Mouse (Mus musculus) yolk sac, embryonic 10.5 days (tissue): ENCODE results near the gene Pdxdc1.
"Not testable (repeated sequence)": the region's sequence is repeated elsewhere in the genome, so short reads cannot be mapped to it uniquely, and the experiment has no call there.

ENCODE experiments used
- DNase-seq: peaks from one replicate; pipeline ENCODE4 v3.0.0-alpha.2; 2017; ENCODE audit warnings: low spot score

The Pdxdc1 gene

GRCm38 (mm10) chr16:13902888-13903483 is at the start of gene Pdxdc1, which contains the start of gene Mpv17l:
Gene Pdxdc1 (minus strand): TSS chr16:13903131.
Gene Mpv17l (plus strand): TSS chr16:13903161.
- peak; percentile 98 for DNase-seq

GRCm38 (mm10) chr16:13951245-13951644 is 48.3 kb upstream of the Pdxdc1 start:
- no peak for DNase-seq

GRCm38 (mm10) chr16:13946306-13946705 is 43.4 kb upstream of the Pdxdc1 start:
- no peak for DNase-seq

DNA sequence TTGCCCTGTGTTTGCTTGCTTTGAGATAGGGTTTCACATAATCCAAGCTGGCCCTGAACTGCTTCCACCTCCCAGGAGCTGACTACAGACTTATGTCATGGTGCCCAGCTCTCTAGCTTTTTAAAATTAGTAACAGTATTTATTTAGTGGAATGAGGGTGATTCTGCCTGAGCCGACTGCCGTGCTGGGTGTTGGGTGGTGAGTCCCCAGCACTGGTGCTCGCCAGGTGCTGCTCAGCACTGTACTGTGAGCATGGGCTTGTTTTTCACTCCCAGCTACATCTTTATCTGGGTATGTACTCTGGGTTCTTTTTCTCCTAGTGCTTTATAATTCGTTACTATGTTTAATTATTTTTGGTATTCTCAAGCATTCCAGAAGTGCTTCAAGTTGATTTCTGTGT is 42.2 kb upstream of the Pdxdc1 start:
- DNase-seq = no peak

GRCm38 (mm10) chr16:13944752-13945151 is 41.8 kb upstream of the Pdxdc1 start:
- no peak for DNase-seq

DNA sequence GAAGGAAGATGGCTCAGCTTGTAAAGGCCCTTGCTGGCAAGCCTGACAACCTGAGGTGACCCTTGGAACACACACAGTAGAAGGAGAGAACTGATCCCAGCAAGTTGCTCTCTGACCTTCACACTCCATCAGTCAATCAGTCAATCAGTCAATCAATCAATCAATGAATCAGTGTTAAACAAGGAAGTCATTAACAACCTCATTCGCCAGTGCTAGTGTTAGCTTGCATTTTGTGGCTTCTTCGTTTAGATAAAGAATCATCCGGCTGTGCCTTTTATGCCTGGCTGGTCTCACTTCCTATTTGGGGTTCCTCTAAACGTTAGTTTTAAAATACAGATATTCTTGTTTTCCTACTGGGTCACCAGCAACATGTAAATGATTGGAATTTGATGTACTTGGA is 41.2 kb upstream of the Pdxdc1 start:
- DNase-seq = no peak

- no peak for DNase-seq
Observed at GRCm38 (mm10) chr16:13940847-13941395, 38.0 kb upstream of the Pdxdc1 start.

GRCm38 (mm10) chr16:13940139-13940846 is 37.4 kb upstream of the Pdxdc1 start:
- DNase-seq = peak; percentile 70

- no peak for DNase-seq
Observed at GRCm38 (mm10) chr16:13927456-13928075, 24.6 kb upstream of the Pdxdc1 start.

DNA sequence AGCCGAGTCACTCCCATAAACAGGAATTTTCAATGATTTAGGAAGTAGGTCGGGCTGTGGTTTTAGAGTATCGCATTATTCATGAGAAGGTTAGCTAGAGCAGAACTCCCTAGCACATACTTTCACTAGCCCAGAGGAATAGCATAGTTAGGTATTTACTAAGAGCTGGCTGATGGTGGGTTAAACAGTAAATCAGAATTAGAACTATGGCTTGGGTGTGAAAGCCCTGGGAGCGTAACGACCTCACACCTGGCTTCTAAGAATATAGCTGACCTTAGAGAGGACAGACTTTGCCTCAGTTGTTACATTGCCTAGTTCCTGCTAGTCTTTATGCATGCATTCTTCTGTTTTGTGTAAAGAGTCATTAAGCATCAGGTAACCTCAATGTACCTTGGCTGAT is 20.0 kb upstream of the Pdxdc1 start:
- DNase-seq = not testable (repeated sequence)

DNA sequence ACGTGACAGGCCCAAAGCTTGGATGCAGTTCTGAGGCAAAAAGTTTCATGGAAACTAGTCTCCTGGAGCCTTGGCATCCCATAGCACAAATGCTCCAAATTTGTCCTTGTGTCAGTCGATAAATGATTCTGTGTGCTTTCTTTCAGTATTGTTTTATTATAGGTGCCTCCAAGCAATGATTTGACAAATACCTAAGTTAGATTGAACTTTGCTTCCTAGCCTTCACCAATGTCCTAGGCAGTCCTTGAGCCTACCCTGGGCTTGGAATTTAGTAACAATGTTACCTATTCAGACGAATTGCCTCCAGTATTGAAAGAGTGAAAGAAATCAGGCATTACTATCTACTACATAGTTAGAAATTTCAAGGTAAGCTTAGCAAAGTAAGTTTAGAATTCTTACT is 19.6 kb upstream of the Pdxdc1 start:
- not testable (repeated sequence) for DNase-seq

DNA sequence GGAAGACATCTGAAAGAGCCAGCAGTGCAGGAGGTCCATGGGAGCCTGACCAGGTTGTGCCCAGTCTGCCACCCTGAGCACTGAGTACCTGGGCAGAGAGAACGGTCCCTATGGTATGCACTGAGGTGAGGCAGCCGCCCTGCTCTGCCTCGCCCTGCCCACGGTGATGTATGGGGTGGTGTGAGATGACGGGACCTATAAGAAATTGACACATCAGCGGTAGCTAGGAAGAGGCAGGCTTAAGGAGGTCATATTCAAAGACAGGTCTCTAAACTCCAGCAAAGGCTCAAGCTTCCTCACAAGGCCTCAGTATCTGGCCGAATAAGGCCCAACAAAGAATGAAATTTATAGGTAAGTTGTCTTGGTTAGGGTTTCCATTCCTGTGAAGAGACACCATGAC is 18.9 kb upstream of the Pdxdc1 start:
- DNase-seq = no peak

DNA sequence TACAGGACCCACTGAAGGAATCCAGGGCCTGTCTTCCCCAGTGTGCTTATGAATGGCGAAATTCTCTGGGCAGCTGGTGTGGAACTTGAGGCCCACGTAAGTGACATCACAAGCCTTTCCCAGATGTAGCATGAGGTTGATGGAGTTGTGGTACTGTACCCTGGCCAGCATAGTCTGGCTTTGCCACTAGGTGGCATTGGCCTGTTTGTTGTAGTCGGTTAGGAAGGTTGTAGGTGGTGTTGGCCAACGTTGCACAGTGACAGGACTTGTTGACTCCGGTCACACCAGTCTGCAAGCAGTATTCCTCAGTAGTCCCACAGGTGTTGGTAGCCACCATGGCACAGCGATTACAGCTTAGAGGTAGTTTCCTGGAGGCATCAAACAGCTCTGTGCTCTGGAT is 18.1 kb upstream of the Pdxdc1 start:
- DNase-seq = no peak

DNA sequence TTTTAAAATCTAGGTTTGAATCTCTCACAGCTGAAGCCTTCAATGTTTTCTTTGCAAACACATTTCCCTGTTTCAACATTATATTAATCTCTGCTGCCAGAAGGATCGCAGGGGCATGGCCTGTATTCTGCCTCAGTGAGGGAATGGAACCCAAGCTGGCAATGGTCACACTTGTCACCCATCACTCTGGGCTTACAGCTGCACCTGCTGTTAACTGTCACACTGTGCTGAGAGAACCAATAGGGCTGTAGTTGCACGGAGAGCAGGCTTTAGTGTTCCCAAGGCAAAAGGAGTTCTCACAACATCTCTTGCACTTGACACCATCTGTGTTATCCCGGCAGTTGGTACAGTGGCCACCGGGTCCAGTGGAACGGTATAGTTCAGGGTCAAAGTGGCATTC is 17.2 kb upstream of the Pdxdc1 start:
- DNase-seq = no peak

- DNase-seq = no peak
Observed at GRCm38 (mm10) chr16:13907297-13907696, 4.4 kb upstream of the Pdxdc1 start.

GRCm38 (mm10) chr16:13903488-13903887 is 557 bp upstream of the Pdxdc1 start:
- DNase-seq = no peak

DNA sequence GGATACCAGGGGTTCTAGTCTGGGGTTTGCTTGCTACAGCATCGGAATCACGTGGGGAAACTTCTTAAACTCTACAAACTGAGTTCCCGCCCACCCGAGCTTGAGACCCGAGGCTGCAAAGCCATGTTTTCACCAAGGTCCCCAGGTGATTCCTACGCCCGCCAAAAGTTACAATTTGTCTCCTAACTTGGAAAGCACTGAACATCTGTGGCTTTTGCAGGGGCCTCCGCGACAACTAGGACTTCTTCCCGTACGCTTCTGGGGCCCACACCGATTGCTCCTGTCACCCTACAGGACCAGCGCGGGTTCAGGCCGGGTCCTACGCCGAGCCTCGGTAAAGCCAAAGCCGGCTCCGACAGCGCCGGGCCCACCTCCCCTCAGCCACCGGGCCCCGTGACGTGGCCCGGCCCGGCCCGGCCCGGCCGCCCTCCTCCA is 517 bp downstream of the Pdxdc1 start:
- no peak for DNase-seq

DNA sequence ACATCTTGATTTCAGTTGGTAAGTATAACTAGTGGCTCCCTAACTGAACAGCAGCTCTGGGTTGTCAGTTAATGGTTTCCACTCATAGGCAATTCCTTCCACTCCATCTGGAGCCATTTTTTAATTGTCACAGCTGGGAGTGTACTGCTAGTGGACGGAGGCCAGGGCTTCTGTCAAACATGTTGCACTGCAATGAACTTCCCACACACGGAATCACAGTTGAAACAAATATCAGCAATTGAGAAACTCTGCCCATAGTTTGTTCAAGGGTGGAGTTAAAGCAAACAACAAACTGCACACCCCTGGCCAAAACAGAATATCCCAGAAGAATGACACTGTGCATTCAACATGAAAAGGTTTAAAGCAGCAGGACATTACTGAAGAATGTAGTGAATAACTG is 4.0 kb downstream of the Pdxdc1 start:
- DNase-seq = no peak

DNA sequence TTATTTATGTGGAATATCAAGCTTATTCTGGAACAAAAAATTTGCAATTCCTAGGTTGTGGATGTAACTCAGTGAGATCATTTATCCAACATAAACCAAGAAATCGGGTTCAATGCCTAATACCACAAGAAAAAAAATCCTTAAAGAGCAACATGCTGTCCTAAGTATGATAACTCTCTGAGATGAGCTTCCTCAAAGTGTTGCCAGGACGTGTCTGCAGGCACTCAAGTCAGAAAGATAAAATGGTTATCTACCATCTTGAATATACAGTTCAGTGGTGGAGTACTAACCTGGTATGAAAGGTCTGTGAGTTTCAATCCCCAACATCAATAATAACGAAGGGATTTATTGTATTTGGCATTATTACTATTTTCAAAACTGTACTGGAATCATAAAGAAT is 6.6 kb downstream of the Pdxdc1 start:
- DNase-seq = no peak

GRCm38 (mm10) chr16:13895740-13896139 is 7.2 kb downstream of the Pdxdc1 start:
- DNase-seq = no peak

DNA sequence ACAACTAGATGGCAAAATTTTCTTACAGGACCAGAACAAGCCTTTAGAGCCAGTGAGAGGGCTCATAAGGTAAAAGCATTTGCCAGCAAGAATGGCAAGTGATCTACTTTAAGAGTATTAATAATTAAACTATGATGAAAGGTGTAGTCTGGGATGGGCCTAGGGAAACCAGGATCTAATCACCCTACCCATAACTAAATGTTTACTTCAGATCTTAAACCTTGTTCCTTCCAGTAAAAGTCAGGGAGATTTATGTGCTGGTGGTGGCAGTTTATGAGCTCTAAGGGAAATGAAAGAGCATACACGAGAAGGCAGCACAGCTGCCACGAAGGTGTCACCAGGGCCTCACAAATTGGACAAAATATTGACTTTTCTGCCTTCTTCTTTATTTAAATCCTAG is 8.8 kb downstream of the Pdxdc1 start:
- no peak for DNase-seq

GRCm38 (mm10) chr16:13892850-13893249 is 10.1 kb downstream of the Pdxdc1 start:
- DNase-seq = no peak

DNA sequence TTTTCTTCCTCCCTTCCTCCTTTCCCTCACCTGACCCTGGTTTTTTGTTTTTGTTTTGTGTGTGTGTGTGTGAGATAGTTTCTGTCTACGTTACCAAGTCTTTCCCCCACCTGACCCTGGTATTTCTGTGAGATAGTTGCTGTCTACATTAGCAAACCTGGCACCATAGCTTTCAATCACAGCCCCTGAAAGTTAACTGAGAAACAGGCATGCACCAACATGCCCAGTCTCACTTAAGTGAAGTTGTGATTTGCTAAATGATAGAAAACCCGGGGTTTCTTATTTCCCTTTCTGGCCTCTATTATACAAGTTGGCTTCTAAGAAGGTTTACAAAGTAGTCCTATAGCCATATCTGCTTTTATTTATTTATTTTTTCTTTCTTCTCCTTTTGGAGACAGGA is 12.5 kb downstream of the Pdxdc1 start:
- no peak for DNase-seq
